Mouse (Mus musculus): Measurements from ENCODE around the gene Dnah5.
"Not testable (repeated sequence)": the region's sequence is repeated elsewhere in the genome, so short reads cannot be mapped to it uniquely, and the experiment has no call there.

Dnah5 gene

DNA sequence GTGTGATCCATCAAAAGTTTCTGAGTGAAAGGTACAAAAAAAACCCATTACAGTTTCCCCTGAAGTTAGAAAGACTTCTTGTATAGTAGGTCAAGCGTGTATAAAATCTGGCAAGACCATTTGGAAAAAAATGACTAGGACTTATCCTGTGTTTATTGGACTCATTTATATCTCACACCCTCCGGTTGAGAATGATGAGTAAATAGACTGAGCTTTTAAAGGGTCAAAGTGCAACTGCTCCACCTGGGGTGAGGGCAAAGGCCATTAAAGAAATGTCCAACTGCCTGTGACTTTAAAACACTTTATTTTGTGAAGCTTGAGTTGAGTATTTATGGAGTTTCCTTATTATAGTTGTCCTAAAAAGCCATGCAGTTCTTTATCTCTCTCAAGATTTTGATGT, 168.0 kb downstream of the Dnah5 start:
- no peak overlapping the region for H3K4me3 ChIP-seq (replicated peaks; ENCODE audit: low read length)
- H3K9me3 ChIP-seq (ENCODE audit: low read length): no peaks in the 10 kb centered on the region
- no peaks in the 10 kb centered on the region for H3K36me3 ChIP-seq (ENCODE audit: insufficient read depth, low read length)
- H3K27me3 ChIP-seq (ENCODE audit: insufficient read depth, low read length): no peaks in the 10 kb centered on the region
- TF ChIP-seq NANOG (IDR thresholded peaks at IDR 0.05; ENCODE audit: borderline replicate concordance, low read length): no peak
- TF ChIP-seq CTCF (conservative IDR thresholded peaks at IDR 0.05; ENCODE audit: low read length): no peak
- TF ChIP-seq POU5F1 (IDR thresholded peaks at IDR 0.05; ENCODE audit: borderline replicate concordance, low read length): no peak
- H3K4me1 ChIP-seq (replicated peaks; ENCODE audit: low read depth, low read length): no peaks in the 10 kb centered on the region

DNA sequence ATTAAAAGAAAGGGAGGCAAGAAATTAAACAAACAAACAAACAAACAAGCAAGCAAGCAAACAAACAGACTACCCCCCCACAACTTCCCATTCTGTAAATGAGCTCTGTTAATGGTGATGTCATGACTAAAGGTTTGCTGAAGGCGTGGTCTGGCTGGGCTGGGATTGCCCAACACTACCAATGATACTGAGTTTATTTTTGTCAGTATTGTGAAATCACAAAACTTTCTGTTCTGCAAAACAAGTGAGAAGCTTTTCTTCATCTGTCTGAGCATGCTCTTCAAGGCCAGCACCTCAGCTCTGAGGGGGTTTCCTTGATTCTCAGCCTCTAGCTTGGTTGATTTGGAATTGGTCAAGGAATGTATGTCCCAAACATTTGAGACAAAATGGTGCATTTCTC, 170.8 kb downstream of the Dnah5 start:
- Histone ChIP-seq H3K9me3 (ENCODE audit: low read length) (no peaks in the 10 kb centered on the region), H3K27me3 (ENCODE audit: insufficient read depth, low read length) (no peaks in the 10 kb centered on the region), H3K36me3 (ENCODE audit: insufficient read depth, low read length) (no peaks in the 10 kb centered on the region), H3K4me3 (replicated peaks; ENCODE audit: low read length) (no peak overlapping the region), H3K4me1 (replicated peaks; ENCODE audit: low read depth, low read length) (no peaks in the 10 kb centered on the region)
- TF ChIP-seq POU5F1 (IDR thresholded peaks at IDR 0.05; ENCODE audit: borderline replicate concordance, low read length) (no peak), NANOG (IDR thresholded peaks at IDR 0.05; ENCODE audit: borderline replicate concordance, low read length) (no peak), CTCF (conservative IDR thresholded peaks at IDR 0.05; ENCODE audit: low read length) (no peak)

DNA sequence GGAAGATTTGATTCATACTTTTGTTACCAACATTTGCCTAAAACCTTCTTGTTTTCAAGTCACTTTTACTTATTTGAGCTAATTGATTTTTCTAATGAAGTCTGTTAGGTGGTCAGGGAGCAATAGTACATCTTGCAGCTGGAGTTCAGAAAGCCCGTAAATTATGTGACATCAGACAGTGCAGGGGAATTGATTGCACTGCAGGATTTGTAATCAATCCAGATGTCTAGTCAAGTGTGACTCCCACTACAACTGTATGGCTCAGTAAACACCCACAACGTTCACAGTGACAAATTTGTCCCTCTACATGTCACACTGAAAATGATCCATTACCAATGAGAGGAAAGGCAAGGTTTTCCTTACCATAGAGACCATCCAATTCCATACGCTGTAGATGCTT, 177.4 kb downstream of the Dnah5 start:
- Histone ChIP-seq H3K27me3 (ENCODE audit: insufficient read depth, low read length) (no peaks in the 10 kb centered on the region), H3K36me3 (ENCODE audit: insufficient read depth, low read length) (no peaks in the 10 kb centered on the region), H3K9me3 (ENCODE audit: low read length) (no peaks in the 10 kb centered on the region), H3K4me1 (replicated peaks; ENCODE audit: low read depth, low read length) (peaks cover 6% of the 10 kb centered on the region; the same call in 1 of the 2 replicates), H3K4me3 (replicated peaks; ENCODE audit: low read length) (no peak overlapping the region)
- TF ChIP-seq CTCF (conservative IDR thresholded peaks at IDR 0.05; ENCODE audit: low read length) (no peak), POU5F1 (IDR thresholded peaks at IDR 0.05; ENCODE audit: borderline replicate concordance, low read length) (no peak), NANOG (IDR thresholded peaks at IDR 0.05; ENCODE audit: borderline replicate concordance, low read length) (no peak)

DNA sequence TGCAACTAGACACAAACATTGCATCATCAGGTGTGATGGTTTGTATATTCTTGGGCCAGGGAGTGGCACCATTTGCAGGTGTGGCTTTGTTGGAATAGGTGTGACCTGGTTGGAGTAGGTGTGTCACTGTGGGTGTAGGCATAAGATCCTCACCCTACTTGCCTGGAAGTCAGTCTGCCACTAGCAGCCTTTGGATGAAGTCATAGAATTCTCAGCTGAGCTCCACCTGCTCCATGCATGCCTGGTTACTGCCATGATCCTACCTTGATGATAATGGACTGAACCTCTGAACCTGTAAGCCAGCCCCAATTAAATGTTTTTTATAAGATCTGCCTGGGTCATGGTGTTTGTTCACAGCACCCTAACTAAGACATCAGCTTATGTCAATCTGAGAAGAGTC, 190.2 kb downstream of the Dnah5 start:
- H3K4me3 ChIP-seq (replicated peaks; ENCODE audit: low read length); H3K36me3 ChIP-seq (ENCODE audit: insufficient read depth, low read length); H3K9me3 ChIP-seq (ENCODE audit: low read length); H3K4me1 ChIP-seq (replicated peaks; ENCODE audit: low read depth, low read length); H3K27me3 ChIP-seq (ENCODE audit: insufficient read depth, low read length): not testable (repeated sequence)

DNA sequence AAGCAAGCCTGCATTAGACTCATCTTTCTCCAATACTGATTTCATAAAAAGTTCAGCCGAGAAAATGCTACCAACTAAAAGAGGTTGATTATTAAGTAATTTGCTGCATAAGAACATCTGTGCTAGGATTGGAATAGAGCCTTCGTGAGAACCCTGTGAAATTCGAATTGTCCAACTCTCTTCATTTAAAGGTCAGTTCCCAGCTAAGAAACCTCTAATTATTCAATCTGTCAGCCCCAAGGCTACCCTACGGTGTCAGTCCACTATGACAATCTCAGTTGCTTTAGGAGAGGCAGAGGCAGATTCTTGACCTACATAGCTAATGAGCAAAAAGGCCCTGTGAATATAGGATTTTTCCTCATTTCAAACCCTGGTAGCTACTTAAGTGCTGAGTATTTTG, 191.9 kb downstream of the Dnah5 start:
- H3K36me3 ChIP-seq (ENCODE audit: insufficient read depth, low read length): no peaks in the 10 kb centered on the region
- no peaks in the 10 kb centered on the region for H3K9me3 ChIP-seq (ENCODE audit: low read length)
- no peaks in the 10 kb centered on the region for H3K27me3 ChIP-seq (ENCODE audit: insufficient read depth, low read length)

DNA sequence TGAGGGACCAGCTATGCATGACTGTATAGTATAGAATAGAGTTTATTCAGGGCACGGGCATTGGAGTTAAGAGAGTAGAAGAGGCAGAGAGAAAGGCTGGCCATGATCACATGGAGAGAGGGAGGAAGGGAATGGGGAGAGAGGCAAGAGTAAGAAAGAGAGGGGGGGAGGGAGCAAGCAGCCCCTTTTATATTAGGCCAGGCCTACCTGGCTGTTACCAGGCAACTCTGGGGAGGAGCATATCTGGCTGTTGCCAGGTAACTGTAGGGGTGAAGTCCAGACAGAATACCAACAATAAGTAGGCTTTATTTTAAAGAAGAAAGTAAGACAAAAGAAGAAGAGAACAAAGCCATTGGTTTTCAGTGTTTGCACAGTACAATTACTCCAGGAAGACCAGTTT, 194.9 kb downstream of the Dnah5 start:
- Histone ChIP-seq H3K36me3 (ENCODE audit: insufficient read depth, low read length) (no peaks in the 10 kb centered on the region), H3K4me3 (replicated peaks; ENCODE audit: low read length) (no peak overlapping the region), H3K4me1 (replicated peaks; ENCODE audit: low read depth, low read length) (peaks cover 6% of the 10 kb centered on the region; the same call in 1 of the 2 replicates), H3K27me3 (ENCODE audit: insufficient read depth, low read length) (no peaks in the 10 kb centered on the region), H3K9me3 (ENCODE audit: low read length) (no peaks in the 10 kb centered on the region)
- no peak for TF ChIP-seq CTCF (conservative IDR thresholded peaks at IDR 0.05; ENCODE audit: low read length)

More for the DNA sequence above, 191.9 kb downstream of the Dnah5 start:
- TF ChIP-seq CTCF (conservative IDR thresholded peaks at IDR 0.05; ENCODE audit: low read length): no peak
- no peak for TF ChIP-seq POU5F1 (IDR thresholded peaks at IDR 0.05; ENCODE audit: borderline replicate concordance, low read length)
- no peak for TF ChIP-seq NANOG (IDR thresholded peaks at IDR 0.05; ENCODE audit: borderline replicate concordance, low read length)
- Histone ChIP-seq H3K4me1 (replicated peaks; ENCODE audit: low read depth, low read length) (peaks cover 6% of the 10 kb centered on the region; the same call in 1 of the 2 replicates), H3K4me3 (replicated peaks; ENCODE audit: low read length) (no peak overlapping the region)

DNA sequence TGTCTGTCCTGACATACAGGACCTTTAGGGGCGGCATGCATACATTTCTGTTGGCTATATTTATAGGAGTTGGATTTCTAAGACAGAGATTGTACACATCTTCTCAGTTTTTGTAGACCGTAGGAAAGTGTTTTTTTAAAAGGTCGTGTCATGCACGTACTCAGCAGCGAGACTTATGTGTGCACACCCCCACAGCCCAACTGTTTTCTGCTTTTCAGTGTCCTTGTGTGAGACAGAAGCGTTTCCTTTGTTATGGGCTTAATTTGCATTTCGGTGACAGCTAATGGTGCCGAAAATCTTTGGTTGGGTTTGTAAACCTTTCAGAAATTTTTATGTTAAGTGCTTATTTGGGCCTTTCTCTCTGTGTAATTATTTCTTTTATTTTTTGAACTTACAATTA, 195.7 kb downstream of the Dnah5 start:
- H3K36me3 ChIP-seq (ENCODE audit: insufficient read depth, low read length): no peaks in the 10 kb centered on the region
- no peaks in the 10 kb centered on the region for H3K27me3 ChIP-seq (ENCODE audit: insufficient read depth, low read length)
- H3K9me3 ChIP-seq (ENCODE audit: low read length): no peaks in the 10 kb centered on the region
- H3K4me1 ChIP-seq (replicated peaks; ENCODE audit: low read depth, low read length): peaks cover 6% of the 10 kb centered on the region; the same call in 1 of the 2 replicates
- TF ChIP-seq POU5F1 (IDR thresholded peaks at IDR 0.05; ENCODE audit: borderline replicate concordance, low read length) (no peak), CTCF (conservative IDR thresholded peaks at IDR 0.05; ENCODE audit: low read length) (no peak), NANOG (IDR thresholded peaks at IDR 0.05; ENCODE audit: borderline replicate concordance, low read length) (no peak)
- no peak overlapping the region for H3K4me3 ChIP-seq (replicated peaks; ENCODE audit: low read length)

DNA sequence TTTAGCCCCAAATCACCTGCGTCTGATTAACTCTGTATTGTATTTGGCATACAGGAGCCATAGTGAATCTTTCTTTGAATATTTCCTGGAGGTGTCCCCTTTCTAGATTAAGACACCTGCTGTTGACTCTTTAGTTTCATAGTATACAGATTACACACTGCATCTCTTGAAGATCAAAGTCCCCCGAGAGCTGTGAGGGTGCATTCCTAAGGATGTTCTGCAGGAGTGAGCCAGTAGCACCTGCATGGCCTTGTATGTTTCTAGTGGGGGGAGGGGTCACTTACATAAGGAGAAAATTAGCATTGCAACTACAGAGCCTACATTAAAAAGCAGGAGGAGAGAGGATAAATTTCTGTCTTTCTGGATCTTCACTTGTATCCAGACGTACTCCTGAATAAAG, 201.1 kb downstream of the Dnah5 start:
- Histone ChIP-seq H3K4me1 (replicated peaks; ENCODE audit: low read depth, low read length) (no peaks in the 10 kb centered on the region), H3K4me3 (replicated peaks; ENCODE audit: low read length) (no peak overlapping the region), H3K9me3 (ENCODE audit: low read length) (no peaks in the 10 kb centered on the region), H3K36me3 (ENCODE audit: insufficient read depth, low read length) (no peaks in the 10 kb centered on the region), H3K27me3 (ENCODE audit: insufficient read depth, low read length) (no peaks in the 10 kb centered on the region)
- TF ChIP-seq POU5F1 (IDR thresholded peaks at IDR 0.05; ENCODE audit: borderline replicate concordance, low read length) (no peak), CTCF (conservative IDR thresholded peaks at IDR 0.05; ENCODE audit: low read length) (no peak), NANOG (IDR thresholded peaks at IDR 0.05; ENCODE audit: borderline replicate concordance, low read length) (no peak)

DNA sequence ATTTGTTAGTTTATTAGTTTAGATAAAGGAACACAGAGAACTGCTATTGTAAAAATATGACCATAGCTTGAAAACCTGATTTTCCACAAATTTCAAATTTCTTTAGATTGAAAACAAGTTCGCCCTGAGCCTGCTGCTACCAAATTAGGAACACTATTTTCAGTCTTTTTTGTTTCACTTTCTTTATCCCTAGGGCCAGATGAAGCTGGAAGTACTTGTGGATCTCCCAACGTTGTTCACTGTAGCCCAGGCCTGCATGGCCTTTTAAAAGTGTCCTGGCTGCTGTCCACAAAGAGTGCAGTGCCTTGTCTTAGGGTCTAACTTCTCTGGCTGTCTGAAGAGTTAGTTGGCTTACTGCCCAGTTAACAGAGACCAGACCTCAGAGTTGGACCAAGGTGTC, 201.6 kb downstream of the Dnah5 start:
- Histone ChIP-seq H3K4me3 (replicated peaks; ENCODE audit: low read length) (no peak overlapping the region), H3K27me3 (ENCODE audit: insufficient read depth, low read length) (no peaks in the 10 kb centered on the region), H3K4me1 (replicated peaks; ENCODE audit: low read depth, low read length) (no peaks in the 10 kb centered on the region), H3K36me3 (ENCODE audit: insufficient read depth, low read length) (no peaks in the 10 kb centered on the region), H3K9me3 (ENCODE audit: low read length) (no peaks in the 10 kb centered on the region)
- TF ChIP-seq CTCF (conservative IDR thresholded peaks at IDR 0.05; ENCODE audit: low read length): no peak
